Mouse (Mus musculus): ENCODE measurements around the gene Cadm2. TPM values are rescaled to one million over a fixed set of nuclear protein-coding genes. Genes with fewer than 3 reads are reported as not detected.

The Cadm2 gene
- 0.27 and 0.49 TPM in 2 replicates for polyA plus RNA-seq (2012; rRNA removed)

DNA sequence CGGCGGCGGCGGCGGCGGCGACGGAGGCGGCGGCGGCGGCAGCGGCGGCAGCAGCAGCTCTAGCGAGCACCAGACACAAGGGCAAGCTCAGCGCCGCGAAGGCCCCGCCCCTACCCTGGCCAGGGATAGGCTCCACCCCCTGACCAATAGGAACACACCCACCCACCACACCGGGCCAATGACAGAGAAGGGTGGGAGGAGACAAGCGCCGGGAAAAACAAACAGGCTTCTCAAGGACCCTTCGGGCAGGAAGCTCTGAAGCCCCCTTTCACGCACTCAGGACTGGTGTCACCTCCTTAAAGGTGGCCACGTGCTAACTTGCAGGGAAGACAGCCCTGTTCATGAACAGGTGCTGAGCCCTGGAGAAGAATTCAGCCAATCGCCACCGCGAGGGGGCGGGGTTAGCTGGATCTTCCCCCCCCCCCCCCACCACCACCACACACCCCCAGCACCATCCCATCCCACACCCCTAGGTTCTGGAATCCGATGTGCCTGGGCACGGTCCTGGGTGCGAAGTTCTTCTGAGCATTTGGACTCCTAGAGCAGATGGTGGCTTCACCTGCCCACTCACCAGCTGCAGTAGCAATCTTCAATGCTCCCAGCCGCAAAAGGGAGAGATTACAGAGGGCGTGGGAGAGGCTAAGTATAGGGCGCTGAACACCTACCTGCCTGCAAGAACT, at the start of gene Cadm2:
TSS of gene Cadm2 (minus strand) at position 83 of the 680 bp plus-strand sequence.
- no peak within 1 kb of the TSS for H3K27ac ChIP-seq (ENCODE audit: insufficient read depth, low read length)
- H3K36me3 ChIP-seq (ENCODE audit: control insufficient read depth, insufficient read depth, low read length): no peaks in the 10 kb centered on the region
- H3K4me3 ChIP-seq (ENCODE audit: extremely low read depth, insufficient read depth, insufficient read length): peak within 1 kb of the TSS; percentile 36
- 5% methylated on average over 32 of the region's 35 CpGs for WGBS
- TF ChIP-seq POLR2A (IDR thresholded peaks at IDR 0.05; ENCODE audit: low read depth, low read length) (no peak), CTCF (IDR thresholded peaks at IDR 0.05; ENCODE audit: extremely low read depth, insufficient read depth, insufficient read length, insufficient replicate concordance) (no peak)
- peak in 1 of 2 experiments; percentile 25 for DNase-seq (ENCODE audit: low read depth in 1 of 2, low spot score in 2 of 2)
- H3K4me1 ChIP-seq (ENCODE audit: control insufficient read depth, insufficient read depth, insufficient read length): peaks cover 2% of the 10 kb centered on the region; the same call in 1 of the 2 replicates
- H3K27me3 ChIP-seq (ENCODE audit: control insufficient read depth, insufficient read depth, low read length): peaks cover 22% of the 10 kb centered on the region

DNA sequence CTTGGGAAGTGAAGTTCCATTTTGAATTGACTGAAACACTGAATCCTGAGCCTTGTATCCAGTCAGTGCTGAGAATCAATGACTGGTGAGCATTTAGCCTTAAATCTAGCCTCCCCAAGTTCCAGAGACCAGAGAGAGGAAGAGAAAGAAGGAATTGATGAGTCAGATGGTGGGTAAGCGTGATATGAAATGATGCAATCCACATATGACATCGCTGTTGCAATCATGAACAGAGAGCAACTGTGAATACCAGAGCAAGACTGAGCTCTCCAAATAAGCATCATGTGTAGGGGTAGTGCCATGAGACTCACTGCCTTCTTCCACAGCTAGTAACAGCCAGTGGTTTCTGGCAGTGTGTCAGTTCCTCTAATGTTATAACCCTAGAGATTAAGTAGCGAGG, 26.2 kb upstream of the Cadm2 start:
- Histone ChIP-seq H3K4me3 (ENCODE audit: extremely low read depth, insufficient read depth, insufficient read length) (no peak overlapping the region), H3K36me3 (ENCODE audit: control insufficient read depth, insufficient read depth, low read length) (no peaks in the 10 kb centered on the region), H3K27ac (ENCODE audit: insufficient read depth, low read length) (no peak overlapping the region), H3K4me1 (ENCODE audit: control insufficient read depth, insufficient read depth, insufficient read length) (no peaks in the 10 kb centered on the region), H3K27me3 (ENCODE audit: control insufficient read depth, insufficient read depth, low read length) (no peaks in the 10 kb centered on the region)
- no peak for DNase-seq (ENCODE audit: low read depth in 1 of 2, low spot score in 2 of 2)
- no peak for TF ChIP-seq CTCF (IDR thresholded peaks at IDR 0.05; ENCODE audit: extremely low read depth, insufficient read depth, insufficient read length, insufficient replicate concordance)
- no peak for TF ChIP-seq POLR2A (IDR thresholded peaks at IDR 0.05; ENCODE audit: low read depth, low read length)
- WGBS: 89% methylated on average over 3 of the region's 3 CpGs

DNA sequence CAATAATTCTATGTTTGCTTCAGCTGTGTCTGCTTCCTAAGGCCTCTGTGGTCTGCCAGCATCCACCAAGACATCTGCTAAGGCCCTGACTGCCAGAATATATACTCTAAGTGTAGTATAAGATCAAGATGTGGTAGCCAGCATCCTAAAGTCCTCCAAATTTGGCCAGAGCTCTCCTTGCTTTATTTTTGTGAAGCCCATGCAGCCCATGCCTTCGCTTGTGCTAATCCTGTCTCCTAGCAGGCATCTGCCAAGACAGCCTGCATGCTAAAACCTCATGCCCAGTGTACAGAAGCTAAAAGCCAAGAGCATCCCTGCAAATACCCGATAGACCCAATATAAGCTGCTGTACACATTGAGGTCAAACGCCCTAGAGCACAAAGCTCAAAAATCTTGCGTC, 22.9 kb upstream of the Cadm2 start:
- no peak overlapping the region for H3K27ac ChIP-seq (ENCODE audit: insufficient read depth, low read length)
- no peak for TF ChIP-seq CTCF (IDR thresholded peaks at IDR 0.05; ENCODE audit: extremely low read depth, insufficient read depth, insufficient read length, insufficient replicate concordance)
- H3K36me3 ChIP-seq (ENCODE audit: control insufficient read depth, insufficient read depth, low read length): no peaks in the 10 kb centered on the region
- no peaks in the 10 kb centered on the region for H3K27me3 ChIP-seq (ENCODE audit: control insufficient read depth, insufficient read depth, low read length)
- 83% methylated on average over 4 of the region's 4 CpGs for WGBS
- H3K4me3 ChIP-seq (ENCODE audit: extremely low read depth, insufficient read depth, insufficient read length): no peak overlapping the region
- H3K4me1 ChIP-seq (ENCODE audit: control insufficient read depth, insufficient read depth, insufficient read length): no peaks in the 10 kb centered on the region
- no peak for DNase-seq (ENCODE audit: low read depth in 1 of 2, low spot score in 2 of 2)

DNA sequence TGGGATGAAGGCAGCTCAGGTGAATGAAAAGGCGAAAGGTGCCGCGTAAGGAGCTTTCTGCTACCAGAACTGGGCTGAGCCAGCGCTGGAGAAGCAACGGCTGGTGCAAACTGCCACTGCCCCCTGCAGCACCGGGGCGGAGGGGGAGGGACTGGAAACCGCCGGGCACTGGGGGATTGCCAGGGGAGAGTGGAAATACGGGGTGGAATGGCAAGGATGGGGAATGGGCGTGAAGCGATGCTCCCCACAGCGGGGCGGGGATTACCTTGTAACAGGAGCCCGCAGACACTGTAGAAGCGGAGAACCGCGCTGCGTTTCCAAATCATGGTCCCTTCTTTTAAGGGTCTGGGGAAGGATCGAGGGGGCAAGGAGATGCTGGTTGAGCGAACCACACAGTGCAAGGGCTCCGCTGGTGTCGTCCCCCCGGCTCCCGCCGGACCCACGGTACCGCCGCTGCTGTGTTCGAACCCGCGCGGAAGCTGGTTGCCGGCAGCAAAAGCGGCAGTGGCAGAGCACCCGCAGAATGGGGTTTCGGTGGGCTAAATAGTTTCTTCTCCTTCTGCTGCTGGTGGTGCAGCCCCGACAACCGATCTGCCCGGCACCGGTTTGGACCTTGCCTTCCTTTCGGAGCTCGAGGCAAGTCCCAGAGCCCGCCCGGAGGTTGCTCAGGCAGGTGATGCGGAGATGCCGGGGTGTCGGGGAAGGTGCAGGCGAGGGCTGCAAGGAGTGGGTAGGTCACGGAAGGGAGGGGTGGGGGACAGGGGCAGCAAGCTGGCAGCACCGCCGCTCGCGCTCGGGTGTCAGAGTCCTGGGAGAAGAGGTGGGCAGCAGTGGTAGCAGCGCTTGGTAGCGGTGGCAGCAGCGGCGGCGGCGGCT, 564 bp downstream of the Cadm2 start:
- 3% methylated on average over 56 of the region's 61 CpGs for WGBS
- Histone ChIP-seq H3K4me1 (ENCODE audit: control insufficient read depth, insufficient read depth, insufficient read length) (peaks cover 2% of the 10 kb centered on the region; the same call in 1 of the 2 replicates), H3K27me3 (ENCODE audit: control insufficient read depth, insufficient read depth, low read length) (peaks cover 22% of the 10 kb centered on the region), H3K4me3 (ENCODE audit: extremely low read depth, insufficient read depth, insufficient read length) (peak overlapping the region; percentile 34), H3K36me3 (ENCODE audit: control insufficient read depth, insufficient read depth, low read length) (no peaks in the 10 kb centered on the region), H3K27ac (ENCODE audit: insufficient read depth, low read length) (no peak overlapping the region)
- TF ChIP-seq CTCF (IDR thresholded peaks at IDR 0.05; ENCODE audit: extremely low read depth, insufficient read depth, insufficient read length, insufficient replicate concordance) (no peak), POLR2A (IDR thresholded peaks at IDR 0.05; ENCODE audit: low read depth, low read length) (no peak)
- DNase-seq (ENCODE audit: low read depth in 1 of 2, low spot score in 2 of 2): no peak

DNA sequence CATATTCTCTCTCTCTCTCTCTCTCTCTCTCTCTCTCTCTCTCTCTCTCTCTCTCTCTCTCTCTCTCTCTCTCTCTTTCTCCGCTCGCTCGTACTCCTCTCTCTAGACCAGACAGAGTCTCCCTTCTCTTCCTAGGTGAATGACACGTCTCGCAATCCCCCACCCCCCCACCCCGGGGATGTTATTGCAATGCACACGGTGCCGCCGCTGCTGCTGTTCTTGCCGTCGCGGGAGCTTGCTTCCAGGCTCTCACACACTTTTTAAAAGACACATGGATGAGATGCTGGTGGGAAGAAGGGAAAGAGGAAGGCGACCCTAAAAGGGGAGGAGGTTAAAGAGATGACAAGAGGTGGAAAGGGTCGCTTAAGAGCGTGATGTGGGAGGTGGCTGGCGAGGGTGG, 1.3 kb downstream of the Cadm2 start:
- TF ChIP-seq CTCF (IDR thresholded peaks at IDR 0.05; ENCODE audit: extremely low read depth, insufficient read depth, insufficient read length, insufficient replicate concordance): no peak
- TF ChIP-seq POLR2A (IDR thresholded peaks at IDR 0.05; ENCODE audit: low read depth, low read length): no peak
- DNase-seq (ENCODE audit: low read depth in 1 of 2, low spot score in 2 of 2): no peak
- no peak overlapping the region; the same call in 1 of the 2 replicates for H3K4me3 ChIP-seq (ENCODE audit: extremely low read depth, insufficient read depth, insufficient read length)
- peaks cover 2% of the 10 kb centered on the region; the same call in 1 of the 2 replicates for H3K4me1 ChIP-seq (ENCODE audit: control insufficient read depth, insufficient read depth, insufficient read length)
- no peak overlapping the region for H3K27ac ChIP-seq (ENCODE audit: insufficient read depth, low read length)
- no peaks in the 10 kb centered on the region for H3K36me3 ChIP-seq (ENCODE audit: control insufficient read depth, insufficient read depth, low read length)
- 7% methylated on average over 16 of the region's 16 CpGs for WGBS
- H3K27me3 ChIP-seq (ENCODE audit: control insufficient read depth, insufficient read depth, low read length): peaks cover 22% of the 10 kb centered on the region

DNA sequence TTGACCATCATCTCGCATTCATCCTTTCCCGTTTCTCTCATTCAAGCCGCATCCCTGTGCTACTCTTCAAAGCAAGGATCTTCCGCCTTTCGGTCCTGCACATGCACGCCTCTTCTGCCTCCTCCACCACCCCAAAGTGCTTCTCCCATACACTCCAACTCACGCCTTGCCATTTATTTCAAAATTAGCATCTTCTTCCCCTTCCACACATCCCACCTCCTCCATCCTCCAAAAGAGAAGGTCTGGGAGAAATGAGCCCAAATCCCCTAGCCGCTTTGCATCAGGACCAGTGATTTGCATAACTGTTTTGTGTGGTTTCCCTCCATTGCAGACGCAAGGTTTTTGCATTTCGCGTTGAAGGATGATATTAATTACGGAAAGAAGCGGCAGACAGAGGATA, 1.9 kb downstream of the Cadm2 start:
- Histone ChIP-seq H3K4me3 (ENCODE audit: extremely low read depth, insufficient read depth, insufficient read length) (no peak overlapping the region), H3K27me3 (ENCODE audit: control insufficient read depth, insufficient read depth, low read length) (peaks cover 22% of the 10 kb centered on the region), H3K36me3 (ENCODE audit: control insufficient read depth, insufficient read depth, low read length) (no peaks in the 10 kb centered on the region), H3K4me1 (ENCODE audit: control insufficient read depth, insufficient read depth, insufficient read length) (peaks cover 2% of the 10 kb centered on the region; the same call in 1 of the 2 replicates), H3K27ac (ENCODE audit: insufficient read depth, low read length) (no peak overlapping the region)
- 14% methylated on average over 13 of the region's 13 CpGs for WGBS
- no peak for DNase-seq (ENCODE audit: low read depth in 1 of 2, low spot score in 2 of 2)
- no peak for TF ChIP-seq POLR2A (IDR thresholded peaks at IDR 0.05; ENCODE audit: low read depth, low read length)
- no peak for TF ChIP-seq CTCF (IDR thresholded peaks at IDR 0.05; ENCODE audit: extremely low read depth, insufficient read depth, insufficient read length, insufficient replicate concordance)
